Mouse (Mus musculus): ENCODE data around the gene Slc25a42.

- no peak for TF ChIP-seq CTCF (conservative IDR thresholded peaks at IDR 0.05; ENCODE audit: insufficient read depth, insufficient read length, low read depth, low read length)
- no peak for TF ChIP-seq POLR2A (IDR thresholded peaks at IDR 0.05; ENCODE audit: low read depth, low read length)
Observed at GRCm38 (mm10) chr8:70219107-70219684, 7.1 kb upstream of the Slc25a42 start.
